ENCODE assay signal across 8 mouse cellular contexts in genomic region chr5:130266651-130267050, GRCm38 (mm10). TPM values are rescaled to one million over a fixed set of nuclear protein-coding genes. Genes with fewer than 3 reads are reported as not detected.
DNase-seq lines count a peak whose midpoint lies in the region; ATAC-seq and TF ChIP-seq lines count a peak whose summit lies in the region.
"Had no signal": no experiment of that assay in that cellular context is flagged by ENCODE, and none has a peak within 500 bp of the region (broad histone marks: within the 10 kb centered on the region; RNA-seq: fewer than 3 reads in every experiment).

No protein-coding gene starts in this region.

- ATAC-seq in G1E (ENCODE audit: extremely low read depth, insufficient number of reproducible peaks, low FRiP score, poor library complexity, severe bottlenecking), result 0 out of 2 replicates have a peak, but pooled peaks have one; percentile 17

- DNase-seq in layer of hippocampus, postnatal 10 days (ENCODE audit: low spot score in 2 of 2), result peak; percentile 61 to 64
- DNase-seq in layer of hippocampus, adult 8-10 months (ENCODE audit: low spot score in 2 of 2), result no peak
- no peak for DNase-seq in G1E (ENCODE audit: low spot score)
- DNase-seq in induced T-regulatory cell, adult 2 months (ENCODE audit: low read depth), result peak; percentile 67
- DNase-seq in spleen, postnatal 10 days (ENCODE audit: low spot score in 2 of 2), result peak; percentile 45 to 77
- no peak for DNase-seq in ovary, postnatal 36 days (ENCODE audit: low spot score)

- peaks cover 40% of the 10 kb centered on the region for H3K4me1 ChIP-seq in G1E (ENCODE audit: insufficient read depth, low read depth, low read length)
- H3K4me1 ChIP-seq in bone marrow, adult 2 months (ENCODE audit: control insufficient read depth, insufficient read depth, low read length), result no peaks in the 10 kb centered on the region
- H3K4me1 ChIP-seq: midbrain, embryonic 12.5 days had no signal

- H3K27me3 ChIP-seq in G1E (ENCODE audit: insufficient read depth, low read length), result no peaks in the 10 kb centered on the region
- H3K27me3 ChIP-seq: midbrain, embryonic 12.5 days had no signal

- TF ChIP-seq CTCF in G1E (IDR thresholded peaks at IDR 0.05; ENCODE audit: low read depth, low read length), result peak; percentile 59
- TF ChIP-seq CTCF in bone marrow, adult 2 months (IDR thresholded peaks at IDR 0.05; ENCODE audit: control insufficient read depth, insufficient read depth, low read length), result peak; percentile 68

- no peak overlapping the region for H3K4me3 ChIP-seq in G1E (ENCODE audit: low read depth, low read length)
- no peak overlapping the region for H3K4me3 ChIP-seq in bone marrow, adult 2 months (replicated peaks; ENCODE audit: control insufficient read depth, low read depth, low read length)
- H3K4me3 ChIP-seq: midbrain, embryonic 12.5 days had no signal

- no peaks in the 10 kb centered on the region for H3K9me3 ChIP-seq in G1E (replicated peaks)
- H3K9me3 ChIP-seq: midbrain, embryonic 12.5 days had no signal

- H3K36me3 ChIP-seq in G1E (replicated peaks), result peaks cover 99% of the 10 kb centered on the region

- no peak for TF ChIP-seq POLR2A in bone marrow, adult 2 months (IDR thresholded peaks at IDR 0.05; ENCODE audit: borderline replicate concordance, control insufficient read depth, low read depth, low read length)

- WGBS in bone marrow, adult 2 months, result 74% methylated on average over 7 of the region's 7 CpGs

- H3K27ac ChIP-seq in bone marrow, adult 2 months (ENCODE audit: control insufficient read depth, insufficient read depth, low read depth, low read length, poor library complexity), result no peak overlapping the region
- H3K27ac ChIP-seq: midbrain, embryonic 12.5 days had no signal

RNA-seq across cellular contexts. Expression of gene Tyw1, which starts 11.2 kb away (rescaled TPM):
- 10 to 100 TPM; 16.9 to 18.4 TPM for total RNA-seq in layer of hippocampus, postnatal 10 days (2021)
- 10 to 100 TPM; 15.4 to 19.8 (median 16.6) TPM for total RNA-seq in layer of hippocampus, adult 8-10 months (2022)
- total RNA-seq in G1E (2014; fragmentation: Nextera tagmentation) (27.2 and 29.0 TPM in 2 replicates), G1E (2017) (26.3 and 26.7 TPM in 2 replicates)
- polyA plus RNA-seq in G1E (2012), result 6.5 and 6.7 TPM in 2 replicates
- 7.0 and 11.7 TPM in 2 replicates for polyA plus RNA-seq in bone marrow, adult 2 months (2011; ENCODE audit: insufficient read depth, insufficient read length, low replicate concordance, missing spikeins)

RNA-seq across cellular contexts. Expression of gene Sbds, which starts 11.3 kb away (rescaled TPM):
- 10 to 100 TPM; 50.5 to 53.1 TPM for total RNA-seq in layer of hippocampus, postnatal 10 days (2021)
- 10 to 100 TPM; 74.0 to 79.4 (median 77.6) TPM for total RNA-seq in layer of hippocampus, adult 8-10 months (2022)
- total RNA-seq in G1E (2014; fragmentation: Nextera tagmentation) (112 and 123 TPM in 2 replicates), G1E (2017) (76.1 and 91.8 TPM in 2 replicates)
- polyA plus RNA-seq in G1E (2012), result 18.9 and 28.1 TPM in 2 replicates
- polyA plus RNA-seq in bone marrow, adult 2 months (2011; ENCODE audit: insufficient read depth, insufficient read length, low replicate concordance, missing spikeins), result 42.3 and 56.9 TPM in 2 replicates

RNA-seq across cellular contexts. Expression of gene Tmem248, which starts 49.8 kb away (rescaled TPM):
- 10 to 100 TPM; 36.1 to 37.0 TPM for total RNA-seq in layer of hippocampus, postnatal 10 days (2021)
- total RNA-seq in layer of hippocampus, adult 8-10 months (2022), result 10 to 100 TPM; 40.7 to 43.8 (median 41.8) TPM
- total RNA-seq in G1E (2014; fragmentation: Nextera tagmentation) (62.4 and 63.5 TPM in 2 replicates), G1E (2017) (39.4 and 40.6 TPM in 2 replicates)
- polyA plus RNA-seq in G1E (2012), result 27.3 and 34.6 TPM in 2 replicates
- polyA plus RNA-seq in bone marrow, adult 2 months (2011; ENCODE audit: insufficient read depth, insufficient read length, low replicate concordance, missing spikeins), result 15.0 and 25.2 TPM in 2 replicates

Comparison
In these comparisons a context has a peak if more than half of its experiments do, and no peak if none do; other contexts are left out.
1. DNase-seq: peak in layer of hippocampus, postnatal 10 days (2 of 2), induced T-regulatory cell, adult 2 months (single experiment) and spleen, postnatal 10 days (2 of 2); none in layer of hippocampus, adult 8-10 months (0 of 2), G1E (single experiment) and ovary, postnatal 36 days (single experiment).